Mouse (Mus musculus) ES-E14 (cell line): ENCODE data around the gene Ttc38.

Source experiments
- CHD2 ChIP-seq: IDR thresholded peaks from 2 replicates; pipeline ENCODE4 v1.6.1; 2014; ENCODE audit warnings: mild to moderate bottlenecking, low read depth, low read length, inconsistent platforms
- HCFC1 ChIP-seq: IDR thresholded peaks from 2 replicates; pipeline ENCODE4 v1.6.1; 2012; ENCODE audit warnings: low read length, inconsistent platforms, borderline replicate concordance; ENCODE audit not compliant: insufficient read depth
- ZC3H11A ChIP-seq: IDR thresholded peaks from 2 replicates; pipeline ENCODE4 v1.6.1; 2012; ENCODE audit warnings: low read depth, mild to moderate bottlenecking, inconsistent platforms, low read length, borderline replicate concordance
- ZNF384 ChIP-seq: IDR thresholded peaks from 2 replicates; pipeline ENCODE4 v1.6.1; 2012; ENCODE audit warnings: low read depth, low read length, inconsistent platforms

DNA sequence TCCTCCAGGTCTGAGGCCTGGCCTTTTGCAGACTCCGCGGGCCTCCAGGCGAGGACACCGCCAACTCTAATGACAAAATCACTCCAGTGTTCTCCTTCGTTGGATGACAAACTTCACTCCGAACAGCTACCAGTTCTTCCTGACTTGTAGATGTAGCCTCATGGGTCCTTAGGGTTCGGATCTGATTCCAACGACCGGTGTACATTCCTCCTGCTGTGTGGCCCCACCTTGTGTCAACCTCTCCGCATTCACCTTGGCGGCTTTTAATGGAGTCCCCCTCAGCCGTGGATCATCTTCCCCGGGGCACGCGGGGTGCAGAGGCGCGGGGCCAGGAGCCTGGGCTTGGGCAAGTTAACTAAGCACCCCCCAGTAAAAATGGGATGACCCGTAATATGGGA is 47.4 kb downstream of the Ttc38 start:
- no peak for TF ChIP-seq ZNF384
- no peak for TF ChIP-seq ZC3H11A
- no peak for TF ChIP-seq CHD2
- TF ChIP-seq HCFC1, result no peak
